ENCODE assay signal across 8 mouse cellular contexts in genomic region chr13:48869088-48869487, GRCm38 (mm10). TPM values are rescaled to one million over a fixed set of nuclear protein-coding genes. Genes with fewer than 3 reads are reported as not detected.
DNase-seq lines count a peak whose midpoint lies in the region; ATAC-seq lines count a peak whose summit lies in the region.

No protein-coding gene starts in this region.

- peak overlapping the region; percentile 98 for H3K4me3 ChIP-seq in embryonic facial prominence, embryonic 10.5 days
- peak overlapping the region; percentile 96 for H3K4me3 ChIP-seq in hindbrain, embryonic 14.5 days (replicated peaks; ENCODE audit: low read length)
- H3K4me3 ChIP-seq in midbrain, embryonic 16.5 days (ENCODE audit: low read depth, low read length), result peak overlapping the region; percentile 94

- peak; percentile 20 for DNase-seq in kidney, adult 9 months
- DNase-seq in kidney, adult 8-10 months, result no peak
- DNase-seq in embryonic facial prominence, embryonic 10.5 days (ENCODE audit: low spot score), result no peak
- no peak for DNase-seq in hindbrain, embryonic 14.5 days (ENCODE audit: low spot score)
- DNase-seq in adrenal gland, postnatal 4 days (ENCODE audit: low spot score in 2 of 2), result no peak
- no peak for DNase-seq in left cerebral cortex, postnatal 4 days
- DNase-seq in frontal cortex, postnatal 10 days (ENCODE audit: low spot score in 2 of 2), result no peak

- intact Hi-C loops in left cerebral cortex, postnatal 4 days (cut with DNase I), result no loop called here

- H3K9ac ChIP-seq in hindbrain, embryonic 14.5 days, result peak overlapping the region; percentile 95
- peak overlapping the region; percentile 96 for H3K9ac ChIP-seq in midbrain, embryonic 16.5 days (ENCODE audit: low read depth, low read length)

- H3K27me3 ChIP-seq in embryonic facial prominence, embryonic 10.5 days (replicated peaks; ENCODE audit: low read depth, poor library complexity, severe bottlenecking), result no peaks in the 10 kb centered on the region
- no peaks in the 10 kb centered on the region for H3K27me3 ChIP-seq in hindbrain, embryonic 14.5 days (ENCODE audit: control insufficient read depth, insufficient read depth, low read length)
- no peaks in the 10 kb centered on the region for H3K27me3 ChIP-seq in midbrain, embryonic 16.5 days (ENCODE audit: control insufficient read depth, insufficient read depth, low read depth, low read length)

- H3K4me2 ChIP-seq in hindbrain, embryonic 14.5 days (replicated peaks), result peak overlapping the region; percentile 93
- peak overlapping the region; percentile 85 for H3K4me2 ChIP-seq in midbrain, embryonic 16.5 days (ENCODE audit: low read length)

- peaks cover 14% of the 10 kb centered on the region for H3K36me3 ChIP-seq in embryonic facial prominence, embryonic 10.5 days (replicated peaks)
- no peaks in the 10 kb centered on the region for H3K36me3 ChIP-seq in hindbrain, embryonic 14.5 days (replicated peaks; ENCODE audit: control insufficient read depth, insufficient read depth)
- no peaks in the 10 kb centered on the region for H3K36me3 ChIP-seq in midbrain, embryonic 16.5 days (ENCODE audit: control insufficient read depth, insufficient read depth, low read length)

- WGBS in embryonic facial prominence, embryonic 10.5 days, result 21% methylated on average over 5 of the region's 5 CpGs
- WGBS in hindbrain, embryonic 14.5 days, result 16% methylated on average over 5 of the region's 5 CpGs
- WGBS in midbrain, embryonic 16.5 days, result 21% methylated on average over 5 of the region's 5 CpGs

- H3K4me1 ChIP-seq in embryonic facial prominence, embryonic 10.5 days, result peaks cover 73% of the 10 kb centered on the region
- H3K4me1 ChIP-seq in hindbrain, embryonic 14.5 days (replicated peaks; ENCODE audit: control insufficient read depth, insufficient read depth, low read length), result peaks cover 32% of the 10 kb centered on the region
- peaks cover 27% of the 10 kb centered on the region for H3K4me1 ChIP-seq in midbrain, embryonic 16.5 days (ENCODE audit: control insufficient read depth, insufficient read depth, low read length)

- H3K9me3 ChIP-seq in embryonic facial prominence, embryonic 10.5 days, result no peaks in the 10 kb centered on the region
- no peaks in the 10 kb centered on the region for H3K9me3 ChIP-seq in hindbrain, embryonic 14.5 days (ENCODE audit: control insufficient read depth, low read length)
- H3K9me3 ChIP-seq in midbrain, embryonic 16.5 days (replicated peaks; ENCODE audit: control insufficient read depth, low read length, poor library complexity, severe bottlenecking), result no peaks in the 10 kb centered on the region

- H3K27ac ChIP-seq in embryonic facial prominence, embryonic 10.5 days (replicated peaks), result peak overlapping the region; percentile 97
- no peak overlapping the region for H3K27ac ChIP-seq in hindbrain, embryonic 14.5 days
- no peak overlapping the region for H3K27ac ChIP-seq in midbrain, embryonic 16.5 days (ENCODE audit: low read length)

- ATAC-seq in hindbrain, embryonic 14.5 days (ENCODE audit: low FRiP score), result no peak
- ATAC-seq in midbrain, embryonic 16.5 days, result no peak

RNA-seq across cellular contexts. Expression of gene Phf2, which starts 1.8 kb away (rescaled TPM):
- 7.5 and 8.1 TPM in 2 replicates for polyA plus RNA-seq in embryonic facial prominence, embryonic 10.5 days (2016; fragmentation: Nextera tagmentation; extraction: Ambion mirVana)
- 10.8 and 11.2 TPM in 2 replicates for polyA plus RNA-seq in hindbrain, embryonic 14.5 days (2014; fragmentation: Nextera tagmentation; extraction: Ambion mirVana)
- 8.2 and 9.3 TPM in 2 replicates for polyA plus RNA-seq in midbrain, embryonic 16.5 days (2015; fragmentation: Nextera tagmentation; extraction: Ambion mirVana)
- 10 to 100 TPM; 44.6 to 45.7 TPM for total RNA-seq in adrenal gland, postnatal 4 days (2021)
- 10 to 100 TPM; 36.3 to 37.0 TPM for total RNA-seq in left cerebral cortex, postnatal 4 days (2021)
